Mouse (Mus musculus): ENCODE results near the gene Gm21830. TPM values are rescaled to one million over a fixed set of nuclear protein-coding genes. Genes with fewer than 3 reads are reported as not detected.
A peak's percentile ranks its signal among the peaks of the same experiment; 100 is the strongest.
"Not testable (repeated sequence)": the region's sequence is repeated elsewhere in the genome, so short reads cannot be mapped to it uniquely, and the experiment has no call there.

Gm21830 gene
- not detected for total RNA-seq (2021)
- long read RNA-seq, experiment 1 = 0 reads
- long read RNA-seq, experiment 2 = 0 reads

GRCm38 (mm10) chr2:67413425-67413824 is at the start of gene Gm21830:
Gm21830 (plus strand) TSS chr2:67413725.
- not testable (repeated sequence) for DNase-seq

- DNase-seq = no peak
These were observed 49.0 kb upstream of the Gm21830 start for GRCm38 (mm10) chr2:67364506-67364905.

GRCm38 (mm10) chr2:67378504-67378903 is 35.0 kb upstream of the Gm21830 start:
- DNase-seq = no peak

- no peak for DNase-seq
These were observed 7.3 kb downstream of the Gm21830 start for GRCm38 (mm10) chr2:67420853-67421252.

GRCm38 (mm10) chr2:67422799-67423198 is 9.3 kb downstream of the Gm21830 start:
- DNase-seq = no peak

GRCm38 (mm10) chr2:67433081-67433480 is 19.6 kb downstream of the Gm21830 start, which contains the start of gene Gm26727:
Gm26727 (minus strand) TSS chr2:67433181.
- no peak for DNase-seq

- DNase-seq = no peak
These were observed 24.8 kb downstream of the Gm21830 start for GRCm38 (mm10) chr2:67438309-67438708.

- no peak for DNase-seq
These were observed 32.3 kb downstream of the Gm21830 start, which contains the start of gene Xirp2 for GRCm38 (mm10) chr2:67445780-67446179. Xirp2 (plus strand) TSS chr2:67446002.

- DNase-seq = no peak
These were observed 33.2 kb downstream of the Gm21830 start for GRCm38 (mm10) chr2:67446772-67447171.

- no peak for DNase-seq
These were observed 33.7 kb downstream of the Gm21830 start for GRCm38 (mm10) chr2:67447206-67447605.

GRCm38 (mm10) chr2:67460857-67461256 is 47.3 kb downstream of the Gm21830 start:
- no peak for DNase-seq

GRCm38 (mm10) chr2:67467036-67467435 is 53.5 kb downstream of the Gm21830 start:
- no peak for DNase-seq

GRCm38 (mm10) chr2:67470030-67470429 is 56.5 kb downstream of the Gm21830 start:
- DNase-seq = not testable (repeated sequence)

- DNase-seq = peak; percentile 49 to 67
These were observed 64.2 kb downstream of the Gm21830 start for GRCm38 (mm10) chr2:67477753-67478152.

- no peak for DNase-seq
These were observed 67.5 kb downstream of the Gm21830 start for GRCm38 (mm10) chr2:67481051-67481450.

Other genes with a start within 250 kb of the Gm21830 start
- gene Gm26727, start 19.5 kb downstream of the Gm21830 start, total RNA-seq (2021) = not detected
- under 1 TPM in 1 of 2 experiments, not detected in 1; 0.10 TPM for gene Xirp2, start 32.3 kb downstream of the Gm21830 start, total RNA-seq (2021)
- 1 to 10 TPM; 2.3 to 3.1 TPM for gene B3galt1, start 152.1 kb downstream of the Gm21830 start, total RNA-seq (2021)

Measured in adrenal gland, postnatal 36 days (tissue).